Mouse (Mus musculus): ENCODE measurements at regions not wholly inside any gene's neighbourhood (a gene's known extent, or its start where the extent isn't known, plus 50 kb on each side); places are given as distances from the start of the nearest gene placed in this dataset.
"Not testable (repeated sequence)": the region's sequence is repeated elsewhere in the genome, so short reads cannot be mapped to it uniquely, and the experiment has no call there.

- DNase-seq (ENCODE audit: low spot score in 2 of 2), result no peak
Observed at GRCm38 (mm10) chr4:105640793-105641192, 148.9 kb upstream of the Gm12728 start.

GRCm38 (mm10) chr4:105641582-105641981, 148.1 kb upstream of the Gm12728 start:
- peak; percentile 28 to 39 for DNase-seq (ENCODE audit: low spot score in 2 of 2)

GRCm38 (mm10) chr4:105648820-105649446, 140.7 kb upstream of the Gm12728 start:
- DNase-seq (ENCODE audit: low spot score in 2 of 2), result no peak

- no peak for DNase-seq (ENCODE audit: low spot score in 2 of 2)
Observed at GRCm38 (mm10) chr4:105649447-105649833, 140.2 kb upstream of the Gm12728 start.

- DNase-seq (ENCODE audit: low spot score in 2 of 2), result peak; percentile 17 to 27
Observed at GRCm38 (mm10) chr4:105656071-105656655, 133.5 kb upstream of the Gm12728 start.

GRCm38 (mm10) chr4:105658581-105658980, 131.1 kb upstream of the Gm12728 start:
- peak; percentile 19 to 58 for DNase-seq (ENCODE audit: low spot score in 2 of 2)

- no peak for DNase-seq (ENCODE audit: low spot score in 2 of 2)
Observed at GRCm38 (mm10) chr4:105676690-105677089, 113.0 kb upstream of the Gm12728 start.

GRCm38 (mm10) chr4:105690716-105691115, 99.0 kb upstream of the Gm12728 start:
- DNase-seq (ENCODE audit: low spot score in 2 of 2), result no peak

GRCm38 (mm10) chr4:105692380-105692779, 97.3 kb upstream of the Gm12728 start:
- peak; percentile 19 to 34 for DNase-seq (ENCODE audit: low spot score in 2 of 2)

- DNase-seq (ENCODE audit: low spot score in 2 of 2), result no peak
Observed at GRCm38 (mm10) chr4:105695895-105696294, 93.8 kb upstream of the Gm12728 start.

GRCm38 (mm10) chr4:105697123-105697522, 92.5 kb upstream of the Gm12728 start:
- no peak for DNase-seq (ENCODE audit: low spot score in 2 of 2)

GRCm38 (mm10) chr4:105702036-105702435, 87.6 kb upstream of the Gm12728 start:
- no peak for DNase-seq (ENCODE audit: low spot score in 2 of 2)

GRCm38 (mm10) chr4:105703408-105703807, 86.3 kb upstream of the Gm12728 start:
- DNase-seq (ENCODE audit: low spot score in 2 of 2), result no peak

GRCm38 (mm10) chr4:105704271-105704670, 85.4 kb upstream of the Gm12728 start:
- DNase-seq (ENCODE audit: low spot score in 2 of 2), result no peak

- peak in 1 of 2 experiments; percentile 32 for DNase-seq (ENCODE audit: low spot score in 2 of 2)
Observed at GRCm38 (mm10) chr4:105705996-105706395, 83.7 kb upstream of the Gm12728 start.

GRCm38 (mm10) chr4:105708080-105708796, 81.4 kb upstream of the Gm12728 start:
- DNase-seq (ENCODE audit: low spot score in 2 of 2), result peak in 1 of 2 experiments; percentile 4

- DNase-seq (ENCODE audit: low spot score in 2 of 2), result no peak
Observed at GRCm38 (mm10) chr4:105713956-105714355, 75.7 kb upstream of the Gm12728 start.

- DNase-seq (ENCODE audit: low spot score in 2 of 2), result no peak
Observed at GRCm38 (mm10) chr4:105718080-105718479, 71.6 kb upstream of the Gm12728 start.

- DNase-seq (ENCODE audit: low spot score in 2 of 2), result no peak
Observed at GRCm38 (mm10) chr4:105728696-105729095, 61.0 kb upstream of the Gm12728 start.

GRCm38 (mm10) chr4:105730900-105731299, 58.8 kb upstream of the Gm12728 start:
- DNase-seq (ENCODE audit: low spot score in 2 of 2), result no peak

GRCm38 (mm10) chr4:105735116-105735515, 54.6 kb upstream of the Gm12728 start:
- not testable (repeated sequence) for DNase-seq (ENCODE audit: low spot score in 2 of 2)

Data from heart, adult 9 months (tissue).